Mouse (Mus musculus) lung, postnatal 10 days (tissue): ENCODE data around the gene Gm765.

Source experiments
- DNase-seq: peaks from one replicate; pipeline ENCODE4 v3.0.0; 2021

The Gm765 gene

GRCm38 (mm10) chr6:98212225-98212624 lies 130.3 kb downstream of the Gm765 start:
- no peak for DNase-seq

- DNase-seq, result no peak
These were observed 132.3 kb downstream of the Gm765 start for GRCm38 (mm10) chr6:98210237-98210636.

- no peak for DNase-seq
These were observed 134.5 kb downstream of the Gm765 start for GRCm38 (mm10) chr6:98208051-98208450.

- DNase-seq, result no peak
These were observed 143.8 kb downstream of the Gm765 start for GRCm38 (mm10) chr6:98198706-98199105.

GRCm38 (mm10) chr6:98190745-98191442 lies 151.7 kb downstream of the Gm765 start:
- peak; percentile 6 for DNase-seq
